Mouse (Mus musculus): ENCODE measurements around the gene Slc6a17. TPM values are rescaled to one million over a fixed set of nuclear protein-coding genes. Genes with fewer than 3 reads are reported as not detected.
A peak's percentile ranks its signal among the peaks of the same experiment; 100 is the strongest.

Slc6a17 gene
- polyA plus RNA-seq, 1 experiment from 2014 or later, result 3.3 TPM

DNA sequence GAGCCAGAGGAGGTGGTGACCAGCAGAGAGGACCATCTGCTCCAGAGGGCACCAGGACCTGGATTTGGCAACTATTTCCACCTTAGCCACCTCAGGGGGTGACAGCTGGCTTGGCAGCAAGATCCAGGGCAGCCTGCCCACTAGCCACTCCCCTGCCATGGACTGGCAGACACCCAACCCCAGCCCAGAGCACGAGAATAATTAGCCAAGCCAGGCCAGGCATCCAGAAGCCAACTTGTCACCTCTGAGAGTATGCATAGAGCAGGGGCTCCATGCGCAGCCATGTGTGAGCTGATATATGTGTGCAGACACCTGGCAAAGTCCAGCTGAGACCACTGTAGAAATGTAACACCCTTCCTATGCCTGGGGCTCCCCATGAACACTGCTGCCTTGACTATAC, 29.1 kb upstream of the Slc6a17 start:
- ATAC-seq (replicated peaks; ENCODE audit: low FRiP score, low TSS enrichment, low read depth), result no peak
- Histone ChIP-seq H3K4me2 (ENCODE audit: low read length) (no peak overlapping the region), H3K9me3 (ENCODE audit: control insufficient read depth, low read length) (no peaks in the 10 kb centered on the region), H3K27me3 (replicated peaks; ENCODE audit: control insufficient read depth, insufficient read depth, low read length) (peaks cover 18% of the 10 kb centered on the region), H3K27ac (ENCODE audit: low read depth) (no peak overlapping the region), H3K4me3 (ENCODE audit: low read depth, low read length) (no peak overlapping the region), H3K9ac (ENCODE audit: low read length) (no peak overlapping the region), H3K4me1 (replicated peaks; ENCODE audit: control insufficient read depth, insufficient read depth, low read length) (0 out of 2 replicates have a peak, but pooled peaks cover 4% of the 10 kb centered on the region), H3K36me3 (ENCODE audit: control insufficient read depth, insufficient read depth, low read length) (no peaks in the 10 kb centered on the region)
- 53% methylated on average over 2 of the region's 2 CpGs for WGBS
- no peak for DNase-seq (ENCODE audit: low spot score)

DNA sequence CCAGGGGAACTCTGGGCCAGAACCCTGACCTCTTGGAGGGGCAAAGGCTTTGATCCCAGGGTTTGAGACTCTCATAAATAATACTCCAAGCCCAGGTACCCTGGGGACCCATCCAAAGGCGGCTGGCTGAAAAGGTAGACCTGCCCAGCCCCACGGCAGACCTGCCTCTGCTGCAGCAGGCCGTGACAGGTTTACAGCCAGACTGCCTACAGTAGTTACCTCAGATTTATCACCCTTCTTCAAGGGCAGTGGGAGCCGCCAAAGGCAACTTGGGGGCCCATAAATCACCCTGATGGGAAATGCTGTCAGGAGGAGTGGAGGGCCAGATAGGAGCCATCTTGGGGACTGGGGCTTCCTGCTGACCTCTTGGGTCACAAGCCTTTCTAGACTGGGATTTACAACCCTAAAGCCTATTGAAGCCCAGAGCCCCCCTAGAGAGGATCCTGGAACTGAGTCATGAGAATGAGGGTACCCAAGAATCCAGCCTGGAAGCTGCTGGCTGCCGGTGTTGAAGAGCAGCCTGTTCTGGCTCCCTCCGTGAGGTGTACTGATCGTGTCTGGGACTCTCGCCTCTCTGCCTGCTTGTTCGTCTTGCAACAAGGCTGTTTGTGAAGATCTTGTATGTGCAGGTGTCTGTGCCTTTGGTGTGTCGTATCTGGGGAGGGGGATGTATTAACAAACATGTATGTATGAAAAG, 28.0 kb upstream of the Slc6a17 start:
- Histone ChIP-seq H3K27me3 (replicated peaks; ENCODE audit: control insufficient read depth, insufficient read depth, low read length) (peaks cover 18% of the 10 kb centered on the region; the same call in 1 of the 2 replicates), H3K4me2 (ENCODE audit: low read length) (no peak overlapping the region), H3K4me3 (ENCODE audit: low read depth, low read length) (no peak overlapping the region), H3K4me1 (replicated peaks; ENCODE audit: control insufficient read depth, insufficient read depth, low read length) (0 out of 2 replicates have a peak, but pooled peaks cover 4% of the 10 kb centered on the region), H3K27ac (ENCODE audit: low read depth) (no peak overlapping the region), H3K9ac (ENCODE audit: low read length) (no peak overlapping the region), H3K36me3 (ENCODE audit: control insufficient read depth, insufficient read depth, low read length) (no peaks in the 10 kb centered on the region), H3K9me3 (ENCODE audit: control insufficient read depth, low read length) (no peaks in the 10 kb centered on the region)
- peak; percentile 77 for DNase-seq (ENCODE audit: low spot score)
- peak; percentile 91 for ATAC-seq (replicated peaks; ENCODE audit: low FRiP score, low TSS enrichment, low read depth)
- WGBS, result 20% methylated on average over 10 of the region's 10 CpGs

DNA sequence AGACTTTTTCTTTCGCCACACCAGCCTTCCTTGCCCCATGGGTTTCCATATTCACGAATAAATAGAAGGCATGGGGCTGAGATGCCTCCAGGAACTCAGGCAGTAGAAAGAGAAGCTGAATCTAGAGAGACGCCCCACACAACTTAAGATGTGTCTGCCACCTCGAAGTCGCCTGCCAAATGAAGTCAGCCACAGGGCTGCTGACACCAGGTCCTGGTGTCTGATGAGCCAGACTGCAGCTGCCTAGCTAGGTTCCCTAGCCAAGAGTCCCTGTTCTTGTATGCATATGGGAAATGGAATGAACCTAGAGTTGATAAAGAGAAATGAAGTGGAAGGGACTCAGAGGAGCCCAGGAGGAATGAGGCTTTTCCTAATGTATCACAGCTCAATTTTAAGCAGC, 27.5 kb upstream of the Slc6a17 start:
- 55% methylated on average over 5 of the region's 5 CpGs for WGBS
- no peak overlapping the region for H3K27ac ChIP-seq (ENCODE audit: low read depth)
- H3K4me1 ChIP-seq (replicated peaks; ENCODE audit: control insufficient read depth, insufficient read depth, low read length), result 0 out of 2 replicates have a peak, but pooled peaks cover 4% of the 10 kb centered on the region
- no peak overlapping the region for H3K4me3 ChIP-seq (ENCODE audit: low read depth, low read length)
- no peaks in the 10 kb centered on the region for H3K9me3 ChIP-seq (ENCODE audit: control insufficient read depth, low read length)
- H3K4me2 ChIP-seq (ENCODE audit: low read length), result no peak overlapping the region
- ATAC-seq (replicated peaks; ENCODE audit: low FRiP score, low TSS enrichment, low read depth) (no peak), DNase-seq (ENCODE audit: low spot score) (no peak)
- H3K36me3 ChIP-seq (ENCODE audit: control insufficient read depth, insufficient read depth, low read length), result no peaks in the 10 kb centered on the region
- peaks cover 15% of the 10 kb centered on the region; the same call in 1 of the 2 replicates for H3K27me3 ChIP-seq (replicated peaks; ENCODE audit: control insufficient read depth, insufficient read depth, low read length)
- no peak overlapping the region for H3K9ac ChIP-seq (ENCODE audit: low read length)

DNA sequence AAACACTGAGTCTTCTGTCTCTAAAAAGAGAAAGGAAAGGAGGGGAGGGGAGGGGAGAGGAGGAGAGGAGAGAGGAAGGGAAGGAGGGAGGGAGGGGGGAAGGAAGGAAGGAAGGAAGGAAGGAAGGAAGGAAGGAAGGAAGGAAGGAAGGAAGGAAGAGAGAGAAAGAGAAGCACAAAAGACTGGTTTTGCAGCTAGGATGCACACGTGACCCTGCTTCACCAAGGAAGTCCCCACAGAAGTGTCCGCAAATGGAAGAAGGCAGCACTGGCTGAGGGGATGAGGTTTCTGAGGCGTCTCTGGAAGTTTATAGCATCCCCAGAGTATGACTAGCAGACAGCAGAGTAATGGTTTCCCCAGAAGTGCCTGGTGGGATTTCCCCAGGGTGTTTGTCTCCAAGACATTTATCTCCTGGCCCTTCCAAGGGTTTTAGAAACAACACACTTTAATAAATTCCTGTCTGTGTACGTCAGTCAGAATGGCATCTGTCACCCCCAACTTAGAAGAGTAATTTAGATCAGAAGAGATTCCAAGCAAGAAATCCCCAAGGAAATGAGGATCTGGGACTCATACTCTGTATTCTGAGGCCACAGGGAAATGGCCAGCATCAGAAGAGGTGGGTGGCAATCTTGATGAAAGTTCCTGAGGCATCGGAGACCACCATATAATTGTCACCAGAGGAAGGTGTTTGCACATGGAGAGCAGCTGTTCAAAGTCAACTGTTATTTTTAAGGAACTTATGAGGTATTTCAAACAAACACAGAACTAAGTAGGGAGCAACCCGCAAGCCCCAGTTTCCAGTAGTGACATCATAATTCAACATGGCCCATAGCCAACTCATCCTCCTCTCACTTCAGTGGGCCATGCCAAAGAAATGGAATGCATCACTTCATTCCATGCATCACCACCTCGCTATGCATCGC, 25.6 kb upstream of the Slc6a17 start:
- 49% methylated on average over 8 of the region's 8 CpGs for WGBS
- Histone ChIP-seq H3K4me1 (replicated peaks; ENCODE audit: control insufficient read depth, insufficient read depth, low read length) (0 out of 2 replicates have a peak, but pooled peaks cover 4% of the 10 kb centered on the region), H3K27me3 (replicated peaks; ENCODE audit: control insufficient read depth, insufficient read depth, low read length) (peaks cover 15% of the 10 kb centered on the region; the same call in 1 of the 2 replicates), H3K4me3 (ENCODE audit: low read depth, low read length) (no peak overlapping the region), H3K9ac (ENCODE audit: low read length) (no peak overlapping the region), H3K9me3 (ENCODE audit: control insufficient read depth, low read length) (no peaks in the 10 kb centered on the region), H3K4me2 (ENCODE audit: low read length) (no peak overlapping the region), H3K36me3 (ENCODE audit: control insufficient read depth, insufficient read depth, low read length) (no peaks in the 10 kb centered on the region), H3K27ac (ENCODE audit: low read depth) (no peak overlapping the region)
- ATAC-seq (replicated peaks; ENCODE audit: low FRiP score, low TSS enrichment, low read depth) (no peak), DNase-seq (ENCODE audit: low spot score) (no peak)

DNA sequence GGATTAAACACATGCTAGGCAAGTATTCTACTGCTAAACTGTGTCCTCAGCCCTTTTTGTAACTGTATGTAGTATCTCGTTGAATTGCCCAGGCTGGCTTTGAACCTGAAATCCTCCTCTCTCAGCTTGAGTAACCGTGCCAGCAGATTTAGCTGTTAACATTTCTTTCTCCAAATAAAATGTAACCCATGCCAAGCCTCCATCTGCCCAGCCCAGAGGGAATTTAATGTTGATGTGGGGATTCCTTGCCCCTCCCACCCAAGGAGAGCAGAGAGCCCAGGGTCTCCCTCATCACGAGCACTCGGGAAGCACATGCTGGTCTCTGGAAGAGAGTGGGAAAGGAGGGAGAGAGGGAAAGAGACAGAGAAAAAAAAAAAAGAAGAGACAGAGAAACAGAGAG, 24.8 kb upstream of the Slc6a17 start:
- ATAC-seq (replicated peaks; ENCODE audit: low FRiP score, low TSS enrichment, low read depth), result no peak
- H3K4me1 ChIP-seq (replicated peaks; ENCODE audit: control insufficient read depth, insufficient read depth, low read length), result 0 out of 2 replicates have a peak, but pooled peaks cover 4% of the 10 kb centered on the region
- no peak overlapping the region for H3K4me3 ChIP-seq (ENCODE audit: low read depth, low read length)
- no peaks in the 10 kb centered on the region for H3K9me3 ChIP-seq (ENCODE audit: control insufficient read depth, low read length)
- H3K27me3 ChIP-seq (replicated peaks; ENCODE audit: control insufficient read depth, insufficient read depth, low read length), result peaks cover 12% of the 10 kb centered on the region; the same call in 1 of the 2 replicates
- no peak overlapping the region for H3K27ac ChIP-seq (ENCODE audit: low read depth)
- H3K4me2 ChIP-seq (ENCODE audit: low read length), result no peak overlapping the region
- no peak overlapping the region for H3K9ac ChIP-seq (ENCODE audit: low read length)
- no peak for DNase-seq (ENCODE audit: low spot score)
- WGBS, result 49% methylated on average over 4 of the region's 4 CpGs
- no peaks in the 10 kb centered on the region for H3K36me3 ChIP-seq (ENCODE audit: control insufficient read depth, insufficient read depth, low read length)

DNA sequence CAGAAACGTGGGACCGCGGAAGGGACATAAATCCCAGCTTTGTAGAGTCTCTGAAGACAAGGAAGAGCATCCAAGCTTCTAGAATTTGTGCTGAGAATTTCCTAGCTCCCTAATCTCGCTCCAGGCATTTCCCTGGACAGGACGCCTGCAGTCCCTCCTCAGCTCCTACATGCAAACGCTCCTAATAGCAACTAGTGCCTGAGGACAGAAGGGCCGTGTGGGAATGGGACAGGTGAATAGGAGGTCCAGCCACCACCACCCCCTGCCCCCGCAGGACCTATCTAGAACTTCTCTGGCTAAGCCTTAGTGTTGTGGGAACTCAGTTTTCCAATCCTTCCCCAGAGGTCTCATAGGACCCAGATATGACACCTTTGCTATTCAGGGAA, 19.7 kb upstream of the Slc6a17 start:
- whole genome bisulfite sequencing, result 23% methylated on average over 8 of the region's 8 CpGs
- peaks cover 23% of the 10 kb centered on the region for H3K27me3 ChIP-seq (replicated peaks; ENCODE audit: control insufficient read depth, insufficient read depth, low read length)
- H3K4me1 ChIP-seq (replicated peaks; ENCODE audit: control insufficient read depth, insufficient read depth, low read length), result peaks cover 3% of the 10 kb centered on the region; the same call in 1 of the 2 replicates
- no peaks in the 10 kb centered on the region for H3K36me3 ChIP-seq (ENCODE audit: control insufficient read depth, insufficient read depth, low read length)
- DNase-seq (ENCODE audit: low spot score) (no peak), ATAC-seq (replicated peaks; ENCODE audit: low FRiP score, low TSS enrichment, low read depth) (no peak)
- no peak overlapping the region for H3K27ac ChIP-seq (ENCODE audit: low read depth)
- no peak overlapping the region for H3K4me3 ChIP-seq (ENCODE audit: low read depth, low read length)
- H3K9ac ChIP-seq (ENCODE audit: low read length), result no peak overlapping the region
- no peaks in the 10 kb centered on the region for H3K9me3 ChIP-seq (ENCODE audit: control insufficient read depth, low read length)
- peak overlapping the region; percentile 47 for H3K4me2 ChIP-seq (ENCODE audit: low read length)

DNA sequence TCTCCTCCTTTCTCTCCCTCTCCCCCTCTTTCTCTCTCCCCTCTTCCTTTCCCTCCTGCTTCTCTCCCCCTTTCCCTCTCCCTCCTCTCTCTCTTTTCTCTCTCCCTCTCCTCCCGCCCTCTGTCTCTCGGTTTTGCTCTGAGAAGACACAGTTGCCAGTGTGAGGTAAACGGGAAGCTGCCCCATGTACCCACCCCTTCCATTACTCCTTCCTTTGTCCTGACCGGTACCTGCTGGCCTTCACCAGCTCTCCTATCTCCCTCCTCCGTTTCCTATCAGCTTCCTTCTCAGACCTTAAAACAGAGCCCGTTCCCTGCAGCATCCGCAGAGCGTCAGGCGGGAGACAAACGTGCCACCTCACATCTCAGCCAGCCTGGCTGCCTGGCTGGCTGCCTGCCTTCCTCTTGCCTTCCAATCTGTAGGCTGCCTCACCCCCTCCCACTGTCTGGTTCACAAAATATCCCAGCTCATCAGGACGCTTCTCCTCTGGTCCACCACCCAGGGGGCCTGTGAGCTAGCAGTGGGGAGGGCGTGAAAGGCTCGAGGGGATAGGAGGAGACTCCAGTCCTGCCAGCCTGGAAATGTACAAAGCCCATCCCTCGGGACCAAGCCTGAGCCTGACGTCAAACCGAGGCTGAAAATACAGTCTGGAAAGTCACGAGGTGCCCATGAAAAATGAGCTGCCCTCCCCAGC, 19.1 kb upstream of the Slc6a17 start:
- Histone ChIP-seq H3K27ac (ENCODE audit: low read depth) (no peak overlapping the region), H3K36me3 (ENCODE audit: control insufficient read depth, insufficient read depth, low read length) (no peaks in the 10 kb centered on the region), H3K4me1 (replicated peaks; ENCODE audit: control insufficient read depth, insufficient read depth, low read length) (peaks cover 3% of the 10 kb centered on the region; the same call in 1 of the 2 replicates), H3K9me3 (ENCODE audit: control insufficient read depth, low read length) (no peaks in the 10 kb centered on the region), H3K9ac (ENCODE audit: low read length) (no peak overlapping the region), H3K4me3 (ENCODE audit: low read depth, low read length) (peak overlapping the region; percentile 12; the same call in 1 of the 2 replicates), H3K4me2 (ENCODE audit: low read length) (peak overlapping the region; percentile 47), H3K27me3 (replicated peaks; ENCODE audit: control insufficient read depth, insufficient read depth, low read length) (peaks cover 23% of the 10 kb centered on the region)
- WGBS, result 4% methylated on average over 17 of the region's 17 CpGs
- DNase-seq (ENCODE audit: low spot score) (peak; percentile 69), ATAC-seq (replicated peaks; ENCODE audit: low FRiP score, low TSS enrichment, low read depth) (0 out of 2 replicates have a peak, but pooled peaks have one; percentile 55)

DNA sequence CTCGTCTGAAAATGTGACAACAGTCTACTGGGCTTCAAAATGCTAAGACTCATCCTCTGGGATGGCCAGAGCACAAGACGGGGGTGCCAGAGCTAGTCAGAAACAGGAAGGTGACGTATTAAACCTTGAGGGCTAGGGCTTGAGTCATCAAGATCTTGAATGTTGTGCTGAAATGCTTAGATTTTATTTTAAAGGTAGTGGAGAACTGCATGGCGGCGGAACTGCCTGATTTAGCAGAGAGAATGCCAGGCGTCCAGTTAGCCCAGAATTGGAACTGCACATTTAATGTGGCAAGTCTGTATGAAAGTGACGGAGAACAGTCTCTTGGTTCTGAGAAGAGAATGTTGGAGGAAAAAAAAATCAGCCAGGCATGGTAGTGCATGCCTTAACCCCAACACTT, 17.1 kb upstream of the Slc6a17 start:
- Histone ChIP-seq H3K9me3 (ENCODE audit: control insufficient read depth, low read length) (no peaks in the 10 kb centered on the region), H3K9ac (ENCODE audit: low read length) (no peak overlapping the region), H3K27ac (ENCODE audit: low read depth) (no peak overlapping the region), H3K4me2 (ENCODE audit: low read length) (no peak overlapping the region), H3K4me3 (ENCODE audit: low read depth, low read length) (no peak overlapping the region), H3K27me3 (replicated peaks; ENCODE audit: control insufficient read depth, insufficient read depth, low read length) (peaks cover 23% of the 10 kb centered on the region), H3K4me1 (replicated peaks; ENCODE audit: control insufficient read depth, insufficient read depth, low read length) (peaks cover 3% of the 10 kb centered on the region; the same call in 1 of the 2 replicates), H3K36me3 (ENCODE audit: control insufficient read depth, insufficient read depth, low read length) (no peaks in the 10 kb centered on the region)
- ATAC-seq (replicated peaks; ENCODE audit: low FRiP score, low TSS enrichment, low read depth) (no peak), DNase-seq (ENCODE audit: low spot score) (no peak)
- 86% methylated on average over 7 of the region's 7 CpGs for WGBS

Data from intestine, embryonic 14.5 days (tissue).